Mouse (Mus musculus) frontal cortex, postnatal 14 days (tissue): ENCODE measurements at regions not wholly inside any gene's neighbourhood (a gene's known extent, or its start where the extent isn't known, plus 50 kb on each side); places are given as distances from the start of the nearest gene placed in this dataset.

ENCODE experiments used
- DNase-seq, 2 experiments: peaks; one replicate each; pipeline ENCODE4 v3.0.0; 2022; ENCODE audit warnings: low spot score in 2 of 2

DNA sequence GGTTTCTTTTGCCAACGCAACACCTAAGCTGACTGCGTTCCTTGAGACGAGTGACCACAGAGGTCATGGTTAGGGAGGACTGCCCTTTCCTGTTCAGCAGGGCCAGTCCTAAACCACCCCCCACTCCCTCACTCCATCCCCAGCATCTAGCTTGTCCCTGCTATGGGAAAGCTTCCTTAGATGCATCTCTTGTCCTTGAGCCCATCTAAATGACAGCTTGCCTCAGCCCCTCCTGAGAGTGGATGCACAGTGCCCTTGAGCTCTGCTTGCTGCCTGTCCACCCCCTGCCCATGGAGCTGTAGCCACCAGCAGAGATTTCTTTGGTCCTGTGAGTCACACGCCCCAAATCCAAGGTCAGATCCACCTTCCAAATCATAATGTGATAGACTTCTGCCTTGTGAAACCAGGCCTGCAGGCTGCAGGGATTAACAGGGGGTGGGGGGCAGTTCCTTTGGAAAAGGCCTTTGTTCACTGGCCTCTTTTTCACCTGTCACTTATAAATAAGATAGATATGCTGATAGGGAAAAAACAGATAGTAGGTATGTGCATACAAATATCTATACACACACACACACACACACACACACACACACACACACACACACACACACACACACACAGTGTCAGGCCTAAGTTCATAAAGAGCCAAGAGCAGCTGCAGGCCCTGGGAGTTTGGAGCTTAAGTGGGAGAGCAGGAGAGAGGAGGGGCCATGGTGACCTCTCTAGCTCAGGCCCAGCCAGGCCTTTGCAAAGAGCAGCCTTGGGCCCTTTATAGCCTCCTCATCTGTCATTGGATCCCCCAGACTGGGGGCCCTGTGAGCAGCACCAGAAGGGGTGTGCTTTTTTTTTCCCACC, 56.4 kb upstream of the Adra2c start:
- no peak for DNase-seq

GRCm38 (mm10) chr5:35216271-35216670, 61.8 kb upstream of the Adra2c start:
- DNase-seq: no peak

GRCm38 (mm10) chr5:35215480-35216195, 62.5 kb upstream of the Adra2c start:
- no peak for DNase-seq

GRCm38 (mm10) chr5:35215007-35215406, 63.1 kb upstream of the Adra2c start:
- DNase-seq: peak in 1 of 2 experiments; percentile 14

DNA sequence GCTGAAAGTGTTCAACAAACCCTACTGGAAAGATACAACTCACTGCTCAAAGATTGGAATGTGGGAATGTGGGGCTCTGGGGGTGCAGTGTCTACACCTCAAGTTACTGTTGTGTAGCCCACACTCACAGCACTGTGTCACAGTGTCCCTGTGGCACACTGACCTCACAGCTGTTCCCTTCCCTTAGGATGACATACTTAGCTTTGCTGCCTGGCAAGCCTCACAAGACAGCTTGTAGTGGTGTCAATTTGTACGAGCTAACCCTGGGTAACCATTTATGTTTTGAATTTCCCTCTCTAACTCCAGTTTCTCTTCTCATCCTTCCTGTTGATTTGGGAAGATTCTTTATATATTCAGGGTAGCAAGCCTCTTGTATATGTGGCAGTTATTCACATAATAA, 68.8 kb upstream of the Adra2c start:
- no peak for DNase-seq

GRCm38 (mm10) chr5:35204049-35204448, 74.1 kb upstream of the Adra2c start:
- DNase-seq: no peak

DNA sequence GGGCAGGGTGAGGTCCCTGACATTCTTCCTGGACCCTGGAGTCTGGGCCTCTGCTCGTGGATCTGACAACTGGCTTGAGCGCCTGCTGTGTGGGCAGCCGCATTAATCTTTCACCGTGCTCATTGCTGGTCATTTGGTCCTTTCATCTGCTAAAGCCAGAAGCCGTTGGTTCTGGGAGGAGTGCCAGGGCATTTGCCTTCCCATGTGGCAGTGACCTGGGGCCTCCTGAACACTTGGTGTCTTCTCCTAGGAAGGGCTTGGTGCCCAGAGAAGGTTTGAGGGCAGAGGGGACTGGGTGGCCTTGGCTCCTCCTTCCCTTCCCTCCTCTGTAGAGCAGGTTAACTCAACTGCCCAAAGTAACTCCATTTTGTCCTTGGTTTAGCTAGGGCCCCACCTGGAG, 79.7 kb upstream of the Adra2c start:
- DNase-seq: no peak

DNA sequence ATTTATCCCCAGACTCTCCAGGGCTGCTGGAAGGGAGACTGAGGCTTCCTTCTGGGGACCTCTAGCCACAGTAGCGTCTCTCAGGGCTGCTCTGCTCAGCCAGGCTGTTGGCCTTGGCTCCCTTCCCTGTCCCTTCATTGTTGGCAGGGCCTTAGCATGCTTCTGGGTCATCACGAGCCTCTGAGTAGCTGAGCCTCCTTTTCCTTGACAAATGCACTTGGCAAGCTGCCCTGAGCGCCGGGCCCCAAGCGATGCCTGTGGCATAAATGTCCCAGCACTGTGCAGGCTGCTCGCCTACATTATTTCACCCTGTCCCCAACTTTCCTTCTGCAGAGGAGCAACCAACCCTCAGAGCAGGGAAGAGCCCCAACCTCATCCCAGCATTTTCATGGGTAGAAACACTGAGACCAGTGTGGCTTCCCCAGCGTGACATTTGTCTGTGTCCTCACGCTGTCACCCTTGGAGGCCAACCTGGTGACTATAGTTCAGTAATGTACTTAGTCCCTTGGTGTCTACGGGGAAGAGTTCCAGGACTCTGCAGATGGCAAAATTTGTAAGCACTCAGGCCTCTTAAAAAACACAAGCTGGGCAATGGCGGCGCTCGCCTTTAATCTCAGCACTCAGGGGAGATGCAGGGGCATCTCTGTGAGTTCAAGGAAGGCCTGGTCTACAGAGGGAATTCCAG, 83.7 kb upstream of the Lrpap1 start:
- DNase-seq: peak; percentile 68 to 75

DNA sequence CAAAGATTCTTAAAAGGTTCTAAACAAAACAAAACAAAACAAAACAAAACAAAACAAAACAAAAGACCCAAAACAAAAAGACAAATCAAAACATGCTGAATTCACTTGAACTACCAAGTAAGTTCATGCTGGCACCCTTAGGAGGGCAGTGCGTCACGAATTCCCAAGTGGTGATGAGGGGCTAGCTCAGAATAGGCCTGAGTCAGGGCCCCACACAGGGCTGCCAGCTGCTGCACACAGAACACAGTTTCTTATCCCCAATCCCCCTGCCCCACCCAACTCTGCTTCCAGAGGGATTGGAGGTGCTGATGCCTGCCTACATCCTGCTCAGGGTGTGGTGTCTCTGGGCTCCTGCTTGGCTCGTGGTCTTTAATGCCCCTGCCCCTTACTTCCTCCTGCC, 80.3 kb upstream of the Lrpap1 start:
- no peak for DNase-seq

GRCm38 (mm10) chr5:35185289-35185688, 79.7 kb upstream of the Lrpap1 start:
- DNase-seq: no peak

DNA sequence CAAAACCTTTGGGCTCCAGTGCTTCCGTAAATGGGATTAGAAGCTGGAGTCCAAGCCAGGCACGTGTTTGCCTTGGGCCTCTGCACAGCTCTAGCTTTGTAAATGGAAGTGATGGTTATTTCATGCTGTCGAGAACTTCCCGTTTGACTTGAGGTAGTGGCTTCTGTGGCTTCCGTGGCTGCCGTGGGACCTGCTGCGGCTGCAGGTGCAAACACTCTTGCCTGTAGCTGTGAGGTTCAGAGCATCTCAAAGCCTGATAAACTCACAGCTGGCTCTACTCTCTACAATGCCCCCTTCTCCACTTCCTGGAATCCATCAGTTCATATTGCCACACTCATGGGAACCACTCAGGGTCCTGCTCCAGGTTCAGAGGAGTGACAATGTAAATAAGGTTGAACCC, 77.9 kb upstream of the Lrpap1 start:
- DNase-seq: no peak

GRCm38 (mm10) chr5:35177332-35177731, 71.8 kb upstream of the Lrpap1 start:
- peak in 1 of 2 experiments; percentile 18 for DNase-seq

DNA sequence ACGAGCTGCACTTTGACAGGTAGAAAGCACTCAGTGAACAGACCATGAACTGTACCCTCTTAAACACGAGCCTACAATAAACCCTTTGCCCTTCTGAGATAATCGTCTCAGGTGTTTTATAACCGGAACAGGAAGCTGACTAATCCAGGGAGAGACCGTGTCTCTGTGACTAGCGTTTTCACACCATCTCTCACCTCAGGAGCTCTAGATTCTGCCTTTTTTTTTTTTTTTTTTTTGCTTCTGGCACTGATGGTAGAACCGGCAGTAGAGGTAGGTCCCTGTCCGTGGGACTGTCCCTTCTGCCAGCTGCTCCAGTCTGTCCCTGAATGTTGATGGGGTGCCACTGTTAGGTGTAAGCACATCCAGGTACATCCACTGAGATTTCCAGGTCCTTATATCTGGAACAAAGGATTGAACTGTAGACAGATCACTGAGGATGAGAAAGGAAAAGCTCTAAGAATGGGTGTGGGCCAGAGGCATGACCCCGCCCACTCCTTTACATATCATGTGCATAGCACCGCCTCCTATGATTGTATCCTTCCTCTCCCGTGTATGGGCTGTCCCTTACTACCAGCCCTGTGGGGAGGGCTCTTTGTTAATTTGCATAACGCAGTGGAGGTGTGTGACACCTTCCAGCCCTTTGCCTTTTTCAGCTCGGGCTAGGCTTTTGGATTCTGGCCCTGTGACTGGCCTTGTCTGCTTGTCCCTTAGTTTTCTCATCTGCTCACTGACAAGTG, 70.7 kb upstream of the Lrpap1 start:
- DNase-seq: no peak

DNA sequence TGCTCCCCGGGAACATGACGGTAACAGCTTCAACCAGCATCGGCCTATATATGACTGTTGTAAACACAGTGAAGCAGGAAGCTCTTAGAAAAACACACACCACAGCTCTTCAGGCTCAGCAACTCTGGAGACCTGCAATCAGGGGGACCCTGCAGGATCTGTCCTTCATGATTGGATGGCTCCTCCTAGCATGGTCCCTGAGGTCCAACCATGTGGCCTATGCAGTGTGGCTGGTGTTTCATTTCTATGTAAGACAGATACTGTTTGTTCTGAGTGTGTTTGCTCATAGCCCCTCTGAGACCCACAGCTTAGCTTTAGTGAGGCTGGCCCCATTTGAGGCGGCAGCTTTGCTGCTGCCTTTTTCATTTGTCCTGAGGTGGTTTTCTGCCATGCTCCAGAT, 68.8 kb upstream of the Lrpap1 start:
- no peak for DNase-seq

DNA sequence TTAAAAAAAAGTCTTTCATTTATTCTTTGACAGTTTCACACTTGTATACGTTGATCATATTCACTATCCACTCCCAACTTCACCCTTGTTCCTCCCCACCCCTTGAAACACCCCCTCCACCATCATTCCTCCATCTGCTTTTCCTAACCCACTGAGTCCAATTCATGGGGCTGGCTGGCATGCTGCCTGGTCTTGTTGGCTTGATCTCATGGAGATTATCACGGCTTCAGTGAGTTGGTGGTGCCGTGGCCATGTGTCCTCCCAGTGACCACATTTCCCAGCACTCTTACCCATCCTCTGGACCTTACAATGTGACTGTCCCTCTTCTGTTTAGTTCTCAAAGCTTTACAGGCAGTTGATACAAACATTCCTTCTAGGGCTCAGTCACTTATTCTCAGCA, 65.8 kb upstream of the Lrpap1 start:
- DNase-seq: no peak

DNA sequence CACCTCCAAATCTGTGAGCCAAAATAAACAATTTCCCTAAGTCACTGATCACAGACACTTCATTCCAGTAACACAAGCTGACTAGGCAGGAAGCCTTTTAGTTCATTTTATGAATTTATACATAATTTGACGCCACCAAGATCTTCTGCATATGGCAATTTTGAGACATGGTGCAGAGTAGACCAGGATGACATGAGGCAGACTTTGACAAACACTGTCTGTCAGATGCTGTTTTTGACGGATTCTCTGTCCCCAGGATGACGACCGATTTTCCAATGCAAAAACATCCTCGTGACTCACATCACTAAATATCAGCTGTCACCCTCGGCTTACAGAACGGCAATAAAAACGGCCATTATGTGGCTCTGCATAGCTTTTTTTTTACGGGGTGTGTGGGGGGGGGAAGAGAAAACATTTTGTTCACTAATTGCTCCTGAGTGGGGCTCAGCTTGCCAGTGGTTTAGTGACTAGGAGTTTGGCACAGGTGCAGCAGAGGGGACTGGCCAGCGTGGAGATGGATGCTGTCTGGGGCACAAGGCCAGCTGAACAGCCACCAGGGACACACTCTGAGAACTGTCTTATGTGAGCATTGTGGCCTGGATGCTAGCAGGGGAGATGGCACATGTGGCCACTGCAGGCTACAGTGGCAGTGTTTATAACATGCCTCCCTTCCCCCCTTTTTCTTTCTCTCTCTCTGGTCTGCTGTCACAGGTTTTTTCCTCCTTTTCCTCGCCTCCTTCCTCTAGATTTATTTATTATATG, 65.0 kb upstream of the Lrpap1 start:
- DNase-seq: no peak

DNA sequence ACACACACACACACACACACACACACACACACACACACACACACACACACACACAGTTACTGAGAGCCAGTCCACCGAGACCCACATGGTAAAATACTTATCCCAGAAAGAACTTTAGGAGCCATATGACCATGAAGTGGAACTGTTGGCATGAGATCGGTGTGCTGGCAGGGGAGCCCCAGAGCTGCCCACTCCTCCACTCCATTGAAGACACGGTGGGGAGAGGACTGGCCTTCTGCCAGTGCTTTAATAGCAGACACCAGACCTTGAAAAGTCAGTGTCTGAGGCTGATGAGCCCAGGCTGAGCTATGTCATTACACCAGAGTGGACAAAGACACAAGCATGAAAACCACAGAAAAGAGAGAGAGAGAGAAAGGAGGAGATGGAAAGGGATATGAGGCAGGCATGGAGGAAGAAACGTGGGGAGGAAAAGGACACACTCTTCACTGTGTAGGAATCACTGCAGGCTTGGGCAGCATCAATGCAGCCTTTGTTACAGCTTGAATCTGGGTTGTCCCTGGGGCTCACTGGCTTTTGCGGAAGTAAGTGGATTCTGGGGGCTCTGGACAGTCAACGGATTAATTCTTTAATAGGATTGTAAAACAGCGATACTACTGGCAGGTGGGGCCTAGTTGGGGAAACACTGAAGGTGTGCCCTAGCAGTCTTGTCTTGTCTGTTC, 64.2 kb upstream of the Lrpap1 start:
- DNase-seq: no peak

GRCm38 (mm10) chr5:35168853-35169252, 63.3 kb upstream of the Lrpap1 start:
- no peak for DNase-seq

- DNase-seq: no peak
Observed at GRCm38 (mm10) chr5:35168369-35168768, 62.8 kb upstream of the Lrpap1 start.

GRCm38 (mm10) chr5:35165993-35166392, 60.4 kb upstream of the Lrpap1 start:
- no peak for DNase-seq

- no peak for DNase-seq
Observed at GRCm38 (mm10) chr5:35165459-35165858, 59.9 kb upstream of the Lrpap1 start.
